Mouse (Mus musculus) MEL (cell line): Measurements from ENCODE around the gene Cdh10.

Experiments
- CTCF ChIP-seq, 3 experiments: IDR thresholded peaks in 2 of 3; conservative IDR thresholded peaks in 1 of 3; 2 replicates each; pipeline ENCODE4 v1.5.1; 2011 to 2012; ENCODE audit warnings: low read length in 3 of 3, low read depth in 2 of 3, mild to moderate bottlenecking in 2 of 3, improper control_type of control experiment in 1 of 3, inconsistent platforms in 1 of 3, mixed read lengths in 1 of 3, moderate library complexity in 1 of 3; ENCODE audit not compliant: control insufficient read depth in 1 of 3, insufficient read depth in 1 of 3, poor library complexity in 1 of 3, severe bottlenecking in 1 of 3
- KAT2A ChIP-seq: conservative IDR thresholded peaks from 2 replicates; pipeline ENCODE4 v1.6.1; 2012; ENCODE audit warnings: low read depth, low read length, improper control_type of control experiment, inconsistent platforms
- MAFK ChIP-seq: IDR thresholded peaks from 2 replicates; pipeline ENCODE4 v1.6.1; 2011; ENCODE audit warnings: low read depth, mild to moderate bottlenecking, low read length, improper control_type of control experiment, borderline replicate concordance
- MEF2A ChIP-seq: IDR thresholded peaks from 2 replicates; pipeline ENCODE4 v1.6.1; 2014; ENCODE audit warnings: low read depth, mild to moderate bottlenecking, inconsistent platforms, low read length, improper control_type of control experiment; ENCODE audit not compliant: poor library complexity, insufficient replicate concordance, severe bottlenecking; ENCODE audit errors: extremely low read depth
- POLR2A ChIP-seq, 2 experiments: IDR thresholded peaks; 2 replicates each; pipeline ENCODE4 v1.6.1; 2011 to 2012; ENCODE audit warnings: low read length in 2 of 2, mild to moderate bottlenecking in 2 of 2, control low read depth in 1 of 2, improper control_type of control experiment in 1 of 2, low read depth in 1 of 2, moderate library complexity in 1 of 2; ENCODE audit not compliant: control insufficient read depth in 1 of 2, insufficient read depth in 1 of 2, poor library complexity in 1 of 2
- ZNF384 ChIP-seq: IDR thresholded peaks from 2 replicates; pipeline ENCODE4 v1.6.1; 2012; ENCODE audit warnings: low read depth, mild to moderate bottlenecking, inconsistent platforms, low read length, improper control_type of control experiment

- TF ChIP-seq KAT2A, result no peak
- no peak for TF ChIP-seq CTCF (IDR thresholded peaks at IDR 0.05 in 2 of 3, conservative IDR thresholded peaks at IDR 0.05 in 1 of 3; ENCODE audit: control insufficient read depth in 1 of 3, insufficient read depth in 1 of 3, low read depth in 2 of 3, low read length in 3 of 3, poor library complexity in 1 of 3, severe bottlenecking in 1 of 3)
- no peak for TF ChIP-seq POLR2A (IDR thresholded peaks at IDR 0.05; ENCODE audit: control insufficient read depth in 1 of 2, insufficient read depth in 1 of 2, low read depth in 1 of 2, low read length in 2 of 2, poor library complexity in 1 of 2)
- TF ChIP-seq MEF2A, result no peak
- no peak for TF ChIP-seq ZNF384
- TF ChIP-seq MAFK, result no peak
Observed at GRCm38 (mm10) chr15:18890358-18890757, 71.6 kb downstream of the Cdh10 start.
